Mouse (Mus musculus): ENCODE measurements around the gene Zfp366.

The Zfp366 gene

DNA sequence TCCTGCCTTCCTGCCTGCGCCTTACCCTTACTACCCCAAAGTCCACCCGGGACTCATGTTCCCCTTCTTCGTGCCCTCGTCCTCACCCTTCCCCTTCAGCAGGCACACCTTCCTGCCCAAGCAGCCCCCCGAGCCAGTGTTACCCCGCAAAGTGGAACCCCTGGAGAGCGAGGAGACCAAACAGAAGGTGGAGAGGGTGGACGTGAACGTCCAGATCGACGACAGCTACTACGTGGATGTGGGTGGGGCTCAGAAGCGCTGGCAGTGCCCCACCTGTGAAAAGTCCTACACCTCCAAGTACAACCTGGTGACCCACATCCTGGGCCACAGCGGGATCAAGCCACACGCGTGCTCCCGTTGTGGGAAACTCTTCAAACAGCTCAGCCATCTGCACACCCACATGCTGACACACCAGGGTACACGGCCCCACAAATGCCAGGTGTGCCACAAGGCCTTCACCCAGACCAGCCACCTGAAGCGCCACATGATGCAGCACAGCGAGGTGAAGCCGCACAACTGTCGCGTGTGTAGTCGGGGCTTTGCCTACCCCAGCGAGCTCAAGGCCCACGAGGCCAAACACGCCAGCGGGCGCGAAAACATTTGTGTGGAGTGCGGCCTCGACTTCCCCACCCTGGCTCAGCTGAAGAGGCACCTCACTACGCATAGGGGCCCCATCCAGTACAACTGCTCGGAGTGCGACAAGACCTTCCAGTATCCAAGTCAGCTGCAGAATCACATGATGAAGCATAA, 44.4 kb downstream of the Zfp366 start:
- DNase-seq, result no peak

- no peak for DNase-seq
Measured at GRCm38 (mm10) chr13:99229641-99230494, 45.2 kb downstream of the Zfp366 start.

DNA sequence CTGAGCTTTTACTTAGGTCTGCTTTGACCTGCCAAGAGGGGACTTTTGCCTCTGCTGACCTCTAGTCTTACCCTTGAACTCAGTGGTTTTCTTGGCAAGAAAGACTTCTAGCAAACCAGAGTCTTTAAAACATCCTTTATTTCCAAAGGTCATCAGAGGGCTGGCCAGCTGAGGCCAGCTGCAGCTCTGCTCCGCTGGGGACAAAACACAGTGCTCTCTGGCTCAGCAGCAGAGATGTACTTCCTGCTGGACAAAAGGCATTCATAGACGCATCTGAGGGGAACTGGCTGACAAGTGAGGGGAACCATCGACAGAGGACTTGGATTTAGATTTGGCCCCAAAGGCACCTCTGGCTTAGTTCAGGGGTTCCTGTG, 45.9 kb downstream of the Zfp366 start:
- DNase-seq, result peak; percentile 51

GRCm38 (mm10) chr13:99233333-99233732, 48.7 kb downstream of the Zfp366 start:
- DNase-seq, result no peak

GRCm38 (mm10) chr13:99233956-99234355, 49.3 kb downstream of the Zfp366 start:
- no peak for DNase-seq

DNA sequence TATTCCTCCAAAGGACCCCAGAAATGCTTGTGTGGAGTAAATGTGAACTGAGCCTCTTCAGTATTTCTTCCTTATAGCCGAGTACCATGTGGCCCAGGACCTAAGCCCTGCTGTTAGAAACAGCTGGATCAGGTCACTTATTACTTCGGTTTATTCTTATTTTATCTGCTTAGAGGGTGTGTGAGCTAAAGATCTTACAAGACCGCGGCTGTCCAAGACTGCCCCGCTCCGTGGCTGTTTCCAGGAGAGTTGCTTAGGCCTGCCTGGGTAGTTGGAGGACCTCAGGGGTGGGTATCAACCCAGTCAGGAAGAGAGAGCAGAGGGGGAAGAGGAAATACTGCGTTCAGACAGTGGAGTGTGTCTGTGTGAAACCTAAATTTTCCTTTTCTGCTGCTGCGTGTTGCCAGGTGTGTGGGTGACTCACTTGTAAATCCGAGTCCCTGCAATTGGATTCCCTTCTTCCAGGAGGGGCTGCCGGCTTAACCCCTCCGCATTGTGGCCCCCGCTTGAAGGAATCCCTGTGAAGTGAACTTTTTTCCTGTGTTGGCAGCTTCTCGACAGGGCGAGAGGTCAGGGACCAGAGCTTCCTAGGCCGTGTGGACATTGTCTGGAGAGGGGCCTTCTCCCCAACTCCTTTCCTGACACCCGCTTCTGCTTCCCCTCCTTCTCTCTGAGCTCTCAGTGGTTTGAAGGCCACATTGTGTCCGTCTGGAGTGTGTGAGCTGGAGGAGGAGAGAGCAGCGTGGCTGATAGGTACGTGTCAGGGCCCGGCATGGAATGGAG, 51.0 kb downstream of the Zfp366 start:
- DNase-seq, result no peak

DNA sequence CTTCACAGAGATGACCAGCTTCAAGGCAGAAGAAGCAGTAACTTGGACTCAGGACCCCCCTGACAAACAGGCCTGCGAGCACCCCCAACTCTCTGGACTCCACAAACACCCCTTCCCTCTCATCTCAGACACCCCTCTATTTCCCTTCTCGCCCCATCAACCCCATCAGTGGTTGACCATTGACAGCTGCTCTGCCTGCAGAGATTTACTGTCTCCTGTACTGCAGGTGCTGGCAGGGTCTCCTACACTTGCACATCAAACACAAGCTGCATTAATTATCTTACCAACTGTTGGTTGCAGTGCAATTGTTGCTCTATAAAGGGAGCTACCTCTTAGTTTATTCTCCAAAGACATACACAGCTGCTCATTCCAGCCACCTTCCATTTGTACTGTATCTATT, 51.6 kb downstream of the Zfp366 start:
- no peak for DNase-seq

DNA sequence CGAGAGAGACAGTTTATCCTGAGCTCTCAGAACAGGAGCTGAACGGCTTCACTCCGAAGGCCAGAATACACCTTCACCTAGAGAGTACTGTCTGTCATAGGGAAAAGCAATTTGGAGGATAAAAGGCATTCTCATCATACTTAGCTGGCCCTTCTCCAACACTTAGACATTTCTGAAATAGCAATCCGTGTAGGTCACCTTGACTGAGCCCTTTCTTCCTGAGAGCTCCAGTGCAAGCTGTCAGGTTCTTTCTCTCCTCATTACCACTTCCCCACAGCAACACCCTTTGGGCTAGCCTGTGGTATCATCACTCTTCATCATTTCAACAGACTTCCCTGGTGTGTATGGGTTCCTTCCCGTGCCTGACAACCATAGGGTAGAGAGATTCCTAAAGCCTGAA, 52.5 kb downstream of the Zfp366 start:
- no peak for DNase-seq

GRCm38 (mm10) chr13:99237841-99238216, 53.2 kb downstream of the Zfp366 start:
- DNase-seq, result no peak

DNA sequence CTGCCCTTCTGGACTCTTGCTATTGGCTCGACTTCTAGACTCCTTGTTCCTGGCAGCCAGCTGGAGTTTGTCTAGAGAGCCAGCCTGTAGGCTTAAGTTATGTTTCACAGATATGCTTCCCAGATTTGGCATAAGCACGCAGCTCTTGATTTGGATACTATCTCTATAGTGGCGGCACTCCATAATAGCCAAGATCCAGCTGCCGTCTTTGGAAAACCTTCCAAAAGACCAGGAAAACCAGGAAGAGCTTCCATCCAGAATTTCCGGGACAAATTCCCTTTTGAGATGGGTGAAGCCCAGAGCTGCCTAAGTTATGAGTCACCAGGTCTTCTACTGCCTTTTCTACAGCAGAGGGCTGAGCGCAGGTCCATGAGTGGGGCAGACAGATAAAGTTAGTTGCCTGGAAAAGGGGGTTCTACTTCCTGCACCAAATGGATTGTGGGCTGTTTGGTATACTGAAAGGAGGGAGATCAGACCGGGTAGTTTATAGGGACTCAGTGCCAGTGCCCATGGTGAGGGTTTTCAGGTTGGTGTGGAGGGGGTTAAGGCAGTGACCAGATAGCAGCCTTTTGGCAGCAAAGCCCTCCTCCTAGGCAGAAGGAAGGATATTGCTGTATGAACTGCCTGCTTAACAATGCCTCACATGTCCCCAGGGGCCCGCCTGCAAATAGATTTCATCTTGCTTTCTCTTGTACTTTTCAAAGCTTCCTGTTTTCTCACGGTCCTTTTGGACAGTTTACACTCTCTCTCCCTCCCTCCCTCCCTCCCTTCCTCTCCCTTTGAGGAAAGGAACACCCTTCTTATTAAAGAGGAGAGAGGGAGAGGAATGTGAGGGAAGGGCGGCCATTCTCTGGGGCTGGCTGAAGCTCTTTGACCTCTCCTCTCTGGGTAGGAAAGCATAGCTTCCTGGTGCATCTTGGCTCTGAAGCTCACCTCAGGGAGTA, 53.9 kb downstream of the Zfp366 start:
- DNase-seq, result peak; percentile 65

GRCm38 (mm10) chr13:99239161-99239530, 54.5 kb downstream of the Zfp366 start:
- DNase-seq, result no peak

GRCm38 (mm10) chr13:99239741-99240140, 55.1 kb downstream of the Zfp366 start:
- DNase-seq, result no peak

DNA sequence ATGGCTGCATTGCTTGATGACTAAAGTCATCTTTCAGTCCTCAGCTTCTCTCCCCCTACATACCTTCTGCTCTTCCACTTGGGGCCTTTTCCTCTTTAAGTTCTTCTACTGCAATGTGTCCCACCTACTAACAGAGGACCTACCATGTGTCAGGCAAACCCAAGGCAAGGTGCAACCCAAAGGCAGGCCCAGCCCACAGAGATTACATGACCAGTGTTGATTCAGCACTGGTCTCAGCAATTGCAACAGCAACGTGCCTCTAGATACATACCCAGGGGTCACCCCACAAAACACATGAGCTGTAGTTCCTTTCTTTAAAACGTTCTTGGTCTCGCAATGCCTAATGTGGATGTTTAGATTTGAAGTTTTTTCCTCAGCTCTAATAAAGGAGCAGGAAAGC, 57.4 kb downstream of the Zfp366 start:
- DNase-seq, result no peak

GRCm38 (mm10) chr13:99242895-99243294, 58.3 kb downstream of the Zfp366 start:
- no peak for DNase-seq

DNA sequence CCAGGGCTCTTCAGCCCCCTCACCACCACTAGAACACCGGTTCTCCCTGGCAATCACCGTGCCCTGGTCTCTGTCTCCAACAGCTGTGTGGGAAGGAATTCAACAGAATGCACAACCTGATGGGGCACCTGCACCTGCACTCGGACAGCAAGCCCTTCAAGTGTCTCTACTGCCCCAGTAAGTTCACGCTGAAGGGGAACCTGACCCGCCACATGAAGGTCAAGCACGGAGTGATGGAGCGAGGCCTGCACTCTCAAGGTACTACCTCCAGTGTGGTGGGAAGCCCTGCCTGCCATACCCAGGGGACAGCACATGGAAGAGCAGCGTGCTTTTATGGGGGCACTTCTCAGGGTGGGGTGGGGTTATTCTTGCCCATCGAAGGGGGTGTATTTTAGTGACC, 59.2 kb downstream of the Zfp366 start:
- no peak for DNase-seq

DNA sequence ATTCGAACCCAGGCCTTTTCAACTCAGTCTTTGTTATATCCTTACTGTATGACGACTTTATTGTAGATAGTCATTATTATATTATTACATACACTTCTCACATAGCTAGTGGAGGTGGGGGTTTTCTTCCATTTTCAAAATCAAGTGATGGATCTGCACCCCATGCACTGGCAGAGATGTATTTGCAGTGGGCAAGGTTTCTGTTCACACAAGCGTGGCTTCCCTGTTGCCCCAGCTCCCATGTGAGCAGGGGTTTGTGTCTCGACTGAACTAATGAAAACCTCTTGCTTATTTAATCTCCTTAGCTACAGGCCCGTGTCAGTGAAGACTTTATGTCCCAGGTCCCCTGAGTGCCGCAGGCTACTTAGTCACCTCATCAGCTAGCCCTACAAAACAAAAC, 59.8 kb downstream of the Zfp366 start:
- DNase-seq, result no peak

GRCm38 (mm10) chr13:99244896-99245295, 60.3 kb downstream of the Zfp366 start:
- DNase-seq, result no peak

- DNase-seq, result no peak
Measured at GRCm38 (mm10) chr13:99245916-99246460, 61.4 kb downstream of the Zfp366 start.

GRCm38 (mm10) chr13:99250806-99251205, 66.2 kb downstream of the Zfp366 start:
- DNase-seq, result no peak

DNA sequence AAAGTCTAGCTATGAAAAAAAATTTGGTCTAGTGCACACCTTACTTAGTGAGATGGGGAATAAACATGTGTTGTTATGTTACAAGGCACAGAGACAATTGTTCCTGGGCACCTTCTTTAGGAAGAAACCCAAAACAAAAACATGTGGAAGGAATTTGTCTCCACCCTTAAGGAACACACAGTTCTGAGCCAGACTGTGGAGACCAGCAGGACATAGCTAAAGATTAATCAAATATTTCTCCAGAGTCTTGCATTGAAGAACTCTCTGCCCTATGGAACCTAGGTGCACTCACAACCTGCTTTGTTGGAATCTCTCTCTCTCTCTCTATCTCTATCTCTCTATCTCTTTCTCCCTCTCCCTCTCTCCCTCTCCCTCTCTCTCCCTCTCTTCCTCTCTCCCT, 69.6 kb downstream of the Zfp366 start:
- no peak for DNase-seq

DNA sequence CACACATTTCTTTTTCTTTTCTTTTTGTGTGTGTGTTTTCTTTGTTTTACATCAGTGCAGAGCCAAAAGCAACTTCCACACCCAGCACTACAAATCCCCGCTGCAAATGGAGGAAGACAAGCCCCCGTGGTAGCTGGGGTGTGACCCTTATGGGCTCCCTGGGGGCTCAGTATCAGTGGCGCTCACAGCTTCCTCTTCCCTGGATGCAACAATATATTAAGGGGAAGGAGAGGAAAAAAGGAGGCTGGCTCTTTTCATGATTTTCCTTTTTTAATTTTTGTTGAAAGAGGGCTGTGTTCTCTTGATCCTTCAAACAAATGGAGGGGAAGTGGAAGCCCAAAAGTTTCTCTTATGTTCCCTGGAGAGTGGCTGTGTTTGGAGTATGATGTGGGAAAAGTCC, 70.2 kb downstream of the Zfp366 start:
- DNase-seq, result no peak

DNA sequence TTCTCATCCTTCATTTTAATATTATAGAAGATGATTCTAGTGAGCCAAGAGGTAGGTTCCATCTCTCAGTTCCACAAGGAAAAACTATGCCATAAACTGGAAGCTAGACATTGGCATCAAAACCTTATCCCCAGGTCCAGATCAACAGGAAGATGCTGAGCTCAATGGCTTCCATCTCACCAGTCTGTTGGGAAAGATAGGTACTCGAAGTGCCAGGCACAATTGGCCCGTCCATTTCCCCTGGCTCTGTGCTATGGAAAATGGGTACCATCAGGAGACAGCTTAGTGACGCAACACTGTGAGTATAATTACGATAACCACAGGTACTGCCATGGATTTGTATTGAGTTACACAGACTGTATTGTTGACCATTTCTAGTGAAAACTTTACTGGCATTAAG, 72.3 kb downstream of the Zfp366 start:
- DNase-seq, result no peak

All from kidney, adult 18-20 months (tissue).